Mouse (Mus musculus): ENCODE results near the gene Trim16.

Gene Trim16

DNA sequence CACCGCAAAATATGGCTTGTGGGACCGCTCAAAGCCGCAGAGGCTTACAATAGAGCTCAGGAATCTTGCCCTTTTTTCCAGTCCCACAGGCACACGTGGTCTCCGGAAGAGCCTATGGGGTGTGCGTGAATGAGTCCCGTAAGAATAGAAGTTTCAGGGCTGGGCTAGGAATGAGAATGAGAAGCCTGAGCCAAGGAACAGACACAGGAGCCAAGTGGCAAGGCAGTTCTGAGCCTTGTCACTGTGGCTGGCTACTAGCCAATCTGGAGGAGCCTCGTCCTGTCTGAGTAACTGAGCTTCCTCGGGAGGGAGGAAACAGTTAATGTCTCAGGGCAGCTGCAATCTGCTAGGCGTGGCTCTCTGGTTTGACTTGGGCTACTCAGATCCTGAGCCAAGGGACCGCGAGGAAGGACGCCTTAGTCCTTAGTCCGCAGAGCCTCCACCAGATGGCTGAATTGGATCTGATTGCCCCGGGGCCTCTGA is at the start of gene Trim16:
Gene Trim16 (plus strand): TSS at position 173 of the 483 bp plus-strand sequence.
- peak; percentile 44 to 45 for DNase-seq

DNA sequence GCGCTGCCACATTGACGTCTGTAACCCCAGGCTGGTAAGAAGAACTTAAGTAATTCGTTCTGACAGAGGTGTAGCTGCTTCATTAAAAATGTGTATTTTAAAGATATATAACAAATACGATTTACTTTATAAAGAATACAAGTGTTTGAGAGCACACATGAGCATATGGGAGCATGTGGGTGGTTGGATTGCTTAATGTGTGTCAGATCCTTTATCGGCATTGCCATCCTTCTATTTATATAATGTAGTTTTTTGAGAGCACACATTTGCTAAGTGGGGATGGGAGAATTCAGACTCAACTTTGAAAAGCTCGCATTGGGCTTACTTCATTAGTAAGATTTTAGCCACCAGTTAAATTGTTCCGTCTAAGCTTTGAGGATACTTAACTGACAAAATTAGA is 43.5 kb upstream of the Trim16 start:
- DNase-seq = no peak

DNA sequence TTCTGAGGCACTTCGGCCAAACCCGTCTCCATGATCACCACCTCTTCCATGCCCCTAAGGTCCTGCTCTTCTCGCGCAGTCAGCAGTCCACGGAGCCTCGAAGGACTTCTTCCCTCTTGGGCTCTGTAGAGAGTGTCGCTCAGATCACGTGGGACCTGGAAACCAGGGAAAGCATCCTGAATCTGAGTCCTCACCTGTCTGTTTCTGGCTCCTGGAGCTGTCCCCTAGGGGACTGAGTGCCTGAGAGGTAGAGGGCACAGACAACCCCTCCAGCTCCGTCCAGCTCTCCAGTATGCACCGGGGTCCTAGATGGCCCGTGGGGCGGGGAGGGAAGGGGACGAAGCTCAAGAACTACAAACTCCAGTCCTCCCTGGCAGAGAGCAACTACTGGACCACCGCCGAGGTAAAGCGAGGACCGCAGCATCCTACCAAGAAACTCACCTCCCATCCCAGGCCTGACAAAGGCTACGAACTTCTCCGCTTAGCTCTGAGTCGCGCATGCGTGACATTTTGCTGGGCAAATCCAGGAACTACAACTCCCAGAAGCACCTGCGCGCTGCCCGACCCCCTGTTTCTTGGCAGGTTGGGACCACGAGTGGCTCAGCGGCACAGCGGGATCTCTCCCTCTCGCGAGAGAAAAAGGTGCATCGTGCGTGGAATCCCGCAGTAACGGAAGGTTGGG is 31.0 kb upstream of the Trim16 start, which contains the start of gene Zfp286:
Gene Zfp286 (minus strand): TSS at position 528 of the 682 bp plus-strand sequence.
- DNase-seq = peak; percentile 86 to 89

DNA sequence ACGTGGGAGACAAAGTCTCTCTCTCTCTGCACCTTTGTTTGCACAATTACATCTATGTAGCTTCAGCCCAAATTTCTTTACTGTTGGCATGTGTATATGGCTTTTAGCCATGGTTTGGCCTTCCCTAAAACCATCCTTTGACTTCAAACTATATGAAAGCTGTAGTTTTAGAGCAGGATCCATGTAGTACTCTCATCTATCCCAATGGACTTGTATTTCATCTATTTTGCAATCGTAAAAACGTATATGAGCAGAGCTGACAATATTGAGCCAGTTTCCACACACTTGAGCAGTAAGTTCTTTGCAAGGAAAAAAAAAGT is 30.5 kb upstream of the Trim16 start:
- DNase-seq = no peak

DNA sequence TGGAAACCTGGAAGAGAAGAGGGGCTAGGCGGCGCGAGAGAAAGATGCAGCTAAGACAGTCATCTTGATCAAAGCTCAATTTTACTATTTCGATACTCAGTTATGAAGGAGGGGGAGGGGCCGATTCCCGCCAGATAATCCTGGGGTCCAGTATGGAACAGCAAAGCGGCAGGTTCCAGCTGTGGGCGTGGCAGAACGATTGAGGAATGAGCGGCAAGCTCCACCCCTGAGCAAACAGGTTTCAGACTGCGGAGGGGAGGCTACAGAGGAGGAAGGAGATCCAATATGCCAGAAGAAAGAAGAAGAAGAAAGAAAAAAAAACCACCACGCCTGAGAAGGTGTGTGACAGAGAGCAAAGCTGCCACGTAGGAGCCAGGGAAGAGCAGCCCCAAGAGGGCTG is 15.9 kb upstream of the Trim16 start:
- no peak for DNase-seq

DNA sequence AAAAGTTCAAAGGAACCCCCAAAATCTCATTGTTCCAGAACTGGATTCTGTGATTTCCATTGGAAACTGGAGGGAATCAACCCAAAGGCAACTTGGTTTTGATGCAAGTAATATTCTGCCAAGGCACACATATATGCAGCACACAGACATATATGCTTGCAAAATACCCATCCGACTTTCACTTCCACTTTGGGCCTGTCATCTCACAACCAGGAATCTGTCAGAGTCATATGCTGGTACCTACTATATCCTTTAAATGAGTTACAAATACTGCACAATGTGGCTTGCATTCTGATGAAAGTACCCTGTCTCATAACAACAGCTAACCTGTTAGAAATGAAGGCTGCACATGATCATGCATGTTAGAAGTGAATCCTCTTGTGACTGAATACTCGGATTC is 12.1 kb upstream of the Trim16 start:
- no peak for DNase-seq

DNA sequence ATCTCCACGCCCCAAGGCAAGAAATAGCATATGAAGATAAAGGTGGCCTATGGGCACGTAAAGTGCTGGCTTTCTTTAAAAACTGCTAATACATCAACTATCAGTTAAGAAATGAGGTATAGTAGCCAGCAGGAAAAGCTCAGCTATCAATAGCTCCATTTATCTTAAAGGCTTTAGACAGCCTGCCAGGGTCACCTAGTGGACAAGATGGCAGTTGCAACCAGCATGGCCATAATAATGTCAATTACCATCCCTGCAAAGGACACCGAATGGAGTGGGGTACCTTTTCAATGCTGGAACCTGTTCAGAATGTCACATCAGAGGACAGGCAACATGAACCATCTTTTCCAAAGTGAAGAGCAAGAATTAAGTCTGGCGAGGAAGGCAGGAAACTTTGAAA is 10.8 kb upstream of the Trim16 start:
- peak; percentile 21 to 32 for DNase-seq

DNA sequence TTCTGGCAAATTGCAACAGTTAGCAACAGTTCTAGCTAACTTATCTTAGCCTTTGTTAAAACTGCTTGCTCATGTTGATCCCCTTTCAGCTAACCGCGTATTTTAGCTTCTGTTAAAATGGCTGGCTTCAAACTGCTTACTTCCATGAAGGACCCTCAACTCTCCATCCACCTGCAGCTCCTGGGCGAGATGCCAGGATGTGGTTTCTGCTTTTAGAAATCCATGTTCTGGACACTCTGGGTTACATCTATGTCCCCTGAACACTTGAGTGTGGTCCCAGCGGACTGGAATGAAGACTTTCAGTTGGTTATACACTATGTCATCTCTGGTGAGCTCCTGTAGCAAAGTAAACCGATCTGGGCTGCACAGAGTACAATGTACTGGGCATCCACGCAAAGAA is 7.8 kb upstream of the Trim16 start:
- no peak for DNase-seq

DNA sequence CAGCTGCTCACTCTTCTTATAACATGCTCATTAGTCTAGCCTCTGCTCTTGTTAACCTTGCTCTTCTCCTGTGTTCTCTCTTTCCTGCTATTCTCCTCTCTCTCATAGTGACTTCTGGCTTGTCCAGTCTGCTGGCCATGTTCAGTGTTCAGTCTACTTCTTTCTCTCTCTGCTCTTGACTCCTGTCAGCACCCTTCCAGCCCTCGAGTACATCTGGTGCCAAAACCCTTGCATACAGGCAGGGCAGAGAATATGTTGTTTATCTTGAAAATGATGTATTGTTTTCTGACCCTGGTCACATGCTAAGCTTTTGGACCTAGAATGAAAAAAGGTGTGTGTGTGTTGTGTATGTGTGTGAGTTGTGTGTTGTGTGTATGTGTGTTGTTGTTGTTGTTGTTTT is 6.5 kb upstream of the Trim16 start:
- no peak for DNase-seq

DNA sequence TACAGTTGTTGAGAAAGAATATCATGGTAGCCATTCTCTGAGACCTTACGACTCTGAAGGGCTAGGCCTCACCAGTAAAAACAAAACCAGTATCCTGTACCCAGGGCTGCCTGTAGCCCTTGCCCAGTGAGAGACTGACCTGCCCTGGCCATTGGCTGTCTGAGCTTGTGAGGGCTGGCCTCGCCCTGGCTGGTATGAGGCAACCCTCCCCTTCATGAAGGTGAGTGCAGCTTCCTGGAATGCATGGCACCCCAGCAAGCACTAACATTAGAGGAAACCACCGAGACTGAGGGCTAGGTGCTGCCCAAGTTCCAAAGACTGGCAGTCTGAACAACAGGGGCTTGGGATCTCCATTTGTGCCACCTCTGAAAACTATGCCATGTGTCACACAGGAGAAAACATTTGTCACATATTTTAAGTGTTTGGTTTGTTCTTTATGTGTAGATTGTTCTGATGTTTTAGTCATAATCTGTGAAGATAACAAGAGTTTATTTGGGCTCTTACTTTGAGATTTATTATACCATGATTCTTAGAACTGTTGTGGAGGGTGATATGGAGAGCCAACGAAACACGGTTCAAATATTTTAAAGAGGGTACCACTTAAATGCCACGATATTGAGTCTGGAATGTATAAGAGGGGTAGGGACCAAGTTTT is 5.9 kb upstream of the Trim16 start:
- DNase-seq = no peak

DNA sequence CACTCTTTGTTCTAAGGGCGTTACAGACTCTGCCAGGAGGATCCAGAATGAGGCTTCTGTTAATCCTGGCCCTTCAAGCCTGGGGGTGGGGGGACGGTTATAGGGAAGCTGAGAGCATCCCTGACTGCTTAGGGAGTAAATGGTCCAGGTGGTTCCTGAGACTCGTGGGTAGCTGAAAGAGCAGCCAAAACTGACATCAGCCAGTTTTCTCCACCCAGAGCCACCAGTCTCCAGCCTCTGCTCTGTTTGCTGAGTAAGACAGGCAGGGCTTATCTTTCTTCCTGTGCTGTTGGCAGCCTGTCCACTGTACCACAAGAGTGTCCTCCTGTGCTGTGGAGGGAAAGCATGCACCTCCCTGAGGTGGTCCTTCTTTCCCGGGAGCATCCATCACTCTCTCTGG is 5.4 kb upstream of the Trim16 start:
- DNase-seq = no peak

DNA sequence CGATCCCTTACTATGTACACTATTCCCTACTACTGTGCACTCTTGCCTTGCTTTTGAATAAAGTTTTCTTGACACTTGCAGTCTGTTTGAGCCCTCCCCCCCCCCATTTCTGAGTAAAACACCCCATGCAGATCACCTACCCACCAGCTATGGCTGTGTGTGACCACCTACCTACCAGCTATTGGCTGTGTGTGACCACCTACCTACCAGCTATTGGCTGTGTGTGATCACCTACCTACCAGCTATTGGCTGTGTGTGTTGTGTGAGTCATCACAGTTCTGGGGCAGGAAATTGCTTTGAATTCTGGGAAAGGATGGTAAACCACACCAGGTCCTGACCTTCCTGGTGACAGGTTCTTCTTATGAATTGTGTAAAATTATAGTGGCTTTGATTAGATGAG is 4.6 kb upstream of the Trim16 start:
- no peak for DNase-seq

DNA sequence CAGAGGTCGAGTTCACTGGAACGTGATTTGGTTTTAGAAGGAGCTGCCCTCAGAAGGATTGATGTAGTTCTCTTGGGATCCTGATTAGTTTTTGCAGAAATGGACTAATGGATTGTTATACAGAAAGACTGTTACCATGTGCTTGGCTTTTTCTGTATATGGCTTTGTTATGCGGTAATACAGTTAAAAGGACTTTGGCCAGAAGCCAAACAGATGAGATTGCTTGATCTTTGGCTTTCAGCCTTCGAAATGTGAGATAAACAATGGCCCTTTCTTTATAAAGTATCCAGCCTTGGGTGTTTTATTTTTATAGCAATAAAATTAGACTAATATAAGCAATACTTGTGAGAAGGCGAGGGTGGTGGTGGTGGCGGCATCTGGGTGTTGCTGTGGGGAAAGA is 3.4 kb upstream of the Trim16 start:
- no peak for DNase-seq

DNA sequence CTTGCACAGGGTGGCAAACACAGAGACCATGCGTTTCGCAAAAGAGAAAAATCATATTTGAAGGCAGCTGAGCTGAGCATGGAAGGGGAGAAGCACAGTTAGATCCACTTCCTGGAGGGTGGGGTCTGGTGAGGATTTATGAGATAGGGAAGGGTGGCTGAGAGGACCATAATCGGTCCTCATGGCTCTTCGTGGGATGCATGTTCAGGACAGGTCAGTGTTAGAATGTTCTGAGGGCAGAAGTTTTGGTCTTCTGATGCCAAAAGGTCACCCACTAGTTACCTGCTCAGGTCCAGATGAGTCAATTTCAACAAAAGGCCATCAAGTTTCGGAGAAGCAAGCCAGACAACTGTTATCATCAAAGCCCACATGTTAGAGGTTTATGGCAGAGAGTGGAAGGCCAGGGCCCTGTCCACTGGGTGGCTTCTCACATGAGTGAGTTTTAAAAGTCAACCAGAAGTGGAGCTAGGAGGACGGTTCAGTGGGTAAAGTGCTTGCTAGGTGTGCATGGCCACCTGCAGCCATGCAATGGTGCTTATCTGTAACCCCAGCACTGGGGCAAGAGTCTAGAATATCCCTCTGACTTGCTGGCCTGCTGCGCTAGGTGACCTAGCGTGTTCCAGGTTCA is 858 bp upstream of the Trim16 start:
- no peak for DNase-seq

DNA sequence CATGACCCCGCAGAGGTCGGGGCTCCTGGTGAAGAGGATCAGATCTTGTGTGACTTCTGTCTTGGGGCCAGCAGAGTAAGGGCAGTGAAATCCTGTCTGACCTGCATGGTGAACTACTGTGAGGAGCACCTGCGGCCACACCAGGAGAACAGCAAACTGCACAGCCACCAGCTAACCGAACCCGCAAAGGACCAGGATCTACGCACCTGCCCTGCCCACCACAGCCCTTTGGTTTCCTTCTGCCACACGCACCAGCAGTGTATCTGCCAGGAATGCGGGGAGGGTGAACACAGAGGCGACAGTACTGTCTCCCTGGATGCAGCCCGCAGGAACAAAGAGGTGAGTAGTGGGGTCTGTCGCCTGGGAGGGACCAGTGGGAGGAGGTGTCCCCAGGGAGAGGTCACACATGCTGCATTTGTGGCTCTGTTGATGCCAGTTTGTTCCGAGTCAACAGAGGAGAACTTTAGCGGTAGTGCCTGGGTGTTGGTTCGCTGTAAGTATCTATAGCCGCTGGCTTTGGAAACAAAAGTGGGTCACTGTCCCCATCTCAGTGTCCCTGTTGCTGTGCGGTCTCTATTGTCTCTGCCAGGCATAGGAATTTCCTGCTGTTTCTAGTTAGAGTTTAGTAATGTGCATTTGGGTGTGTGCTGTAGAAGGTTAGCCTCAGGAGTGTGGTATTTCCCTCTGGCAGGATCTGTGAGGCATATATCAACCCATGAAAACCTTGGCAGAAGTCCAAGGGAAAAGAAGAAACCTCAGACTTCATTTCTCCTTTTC is 818 bp downstream of the Trim16 start:
- peak in 1 of 2 experiments; percentile 10 for DNase-seq

DNA sequence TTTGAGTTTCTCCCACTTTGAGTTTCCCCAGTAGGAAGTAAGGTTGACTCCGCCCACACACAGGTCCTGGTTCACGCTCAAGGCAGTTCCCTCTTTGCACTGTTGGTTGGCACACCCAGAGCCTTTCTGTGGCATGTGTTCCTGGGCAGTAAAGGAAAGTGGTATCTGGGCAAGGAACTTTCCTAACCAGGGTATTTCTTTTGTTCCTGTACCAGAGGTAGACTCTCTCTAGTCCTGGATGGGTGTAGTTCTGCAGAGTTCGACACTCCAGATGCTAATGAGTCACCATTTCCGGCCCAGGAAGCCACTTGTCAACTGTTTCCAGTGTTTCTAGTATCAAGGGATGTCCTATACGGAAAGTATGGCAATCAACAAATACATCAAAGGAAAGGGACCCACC is 1.9 kb downstream of the Trim16 start:
- no peak for DNase-seq

DNA sequence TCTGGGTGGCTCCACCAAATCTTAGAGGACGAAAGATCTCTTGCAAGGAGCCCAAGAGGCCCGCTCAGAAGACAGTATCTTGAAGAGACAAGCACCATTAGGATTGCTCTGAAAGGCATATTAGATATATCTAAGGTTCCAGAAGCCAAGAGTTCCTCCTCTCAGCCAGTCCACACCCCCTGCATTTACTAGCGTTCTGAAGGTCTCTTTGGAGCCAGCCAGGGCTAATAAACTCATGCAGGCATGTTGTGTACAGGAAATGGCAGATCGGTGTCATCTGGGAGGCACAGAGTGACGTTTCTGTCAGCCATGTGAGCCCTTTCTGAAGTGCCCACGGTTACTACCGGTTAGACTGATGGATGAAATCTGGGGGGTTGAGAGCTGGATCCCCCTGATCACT is 4.2 kb downstream of the Trim16 start:
- no peak for DNase-seq

DNA sequence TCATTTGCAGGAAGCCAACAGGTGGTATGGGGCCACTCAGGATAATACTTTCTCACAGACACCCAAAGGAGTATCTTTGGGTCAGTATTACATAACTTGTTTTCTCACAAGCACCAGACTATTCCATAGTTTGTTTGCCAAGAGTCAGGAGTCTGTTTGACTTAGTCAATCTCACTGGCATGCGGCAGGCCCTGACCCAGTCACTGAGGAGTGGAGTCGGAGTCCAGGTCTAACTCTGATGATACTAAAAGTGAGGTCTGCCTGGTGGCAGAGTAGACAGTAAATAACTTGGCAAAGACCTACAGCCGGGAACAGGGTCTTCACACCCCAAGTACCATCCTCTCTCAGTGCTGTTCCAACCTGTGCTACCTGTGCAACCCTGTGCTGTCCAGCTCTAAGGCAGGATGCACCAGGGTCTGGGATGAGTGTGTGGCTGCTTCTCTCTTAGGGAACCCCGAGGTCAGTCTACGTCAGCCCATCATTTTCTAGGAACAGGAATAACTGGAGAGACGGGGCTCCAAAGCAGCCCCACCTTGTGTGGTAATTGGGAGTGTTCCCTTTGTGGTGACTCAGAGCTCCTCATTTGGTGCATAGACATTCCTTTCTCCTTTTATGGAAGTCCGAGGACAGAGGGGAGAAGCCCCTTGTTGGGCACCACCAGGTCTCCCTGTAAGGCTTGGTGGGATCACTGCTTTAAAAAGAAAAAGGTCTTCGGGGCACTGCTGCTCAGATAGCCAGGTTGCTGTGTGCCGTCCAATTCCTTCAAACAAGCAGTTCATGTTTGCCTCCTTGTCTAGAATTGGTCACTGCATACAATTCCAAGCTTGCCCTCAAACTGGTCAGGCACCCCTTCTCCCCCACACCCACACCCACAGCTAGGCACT is 5.4 kb downstream of the Trim16 start:
- no peak for DNase-seq

DNA sequence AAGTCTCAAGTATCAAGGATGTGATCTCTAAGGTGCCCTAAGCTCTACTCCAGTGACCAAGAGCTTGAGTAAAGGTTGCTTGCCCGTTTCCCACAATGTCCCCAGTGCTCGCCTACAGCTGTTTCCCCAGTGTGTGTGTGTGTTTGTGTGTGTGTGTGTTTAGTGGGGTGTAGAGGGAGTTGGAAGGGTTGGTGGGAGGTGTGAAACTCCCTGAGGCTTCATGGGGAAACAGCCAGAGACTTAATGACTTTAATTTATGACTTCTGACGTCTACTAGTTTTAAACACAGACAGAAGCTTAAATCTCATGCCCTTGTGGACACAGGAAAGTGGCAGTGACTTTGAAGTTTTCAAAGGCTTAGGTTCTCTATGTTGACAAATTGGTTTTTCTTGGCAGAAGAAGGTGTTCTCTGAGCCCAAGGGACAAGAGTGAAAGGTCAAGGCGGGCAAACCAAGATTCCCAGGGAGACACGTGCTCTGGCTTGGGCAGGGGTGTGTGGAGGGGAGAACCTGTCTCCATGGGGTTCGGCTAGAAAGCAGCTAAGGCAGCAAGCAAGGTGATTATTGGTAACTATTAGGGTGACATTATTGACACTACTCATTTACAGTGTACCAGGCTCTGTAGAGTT is 6.2 kb downstream of the Trim16 start:
- DNase-seq = no peak

DNA sequence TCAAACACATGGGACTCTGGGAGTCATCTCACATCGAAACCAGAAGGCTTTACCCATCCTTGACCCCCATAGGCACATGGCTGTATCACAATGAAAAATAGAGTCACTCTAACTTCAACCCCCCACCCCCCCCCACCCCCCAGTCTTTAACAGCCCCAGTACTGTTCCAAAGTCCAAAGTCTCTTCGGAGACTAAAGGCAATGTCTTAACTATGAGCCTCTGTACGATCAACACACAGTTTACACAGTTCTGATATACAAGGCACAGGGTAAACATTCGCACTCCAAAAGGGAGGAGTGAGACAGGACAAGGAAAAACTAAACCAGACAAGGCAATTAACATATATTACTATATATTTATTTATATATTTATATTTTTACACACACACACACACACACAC is 7.1 kb downstream of the Trim16 start:
- no peak for DNase-seq

DNA sequence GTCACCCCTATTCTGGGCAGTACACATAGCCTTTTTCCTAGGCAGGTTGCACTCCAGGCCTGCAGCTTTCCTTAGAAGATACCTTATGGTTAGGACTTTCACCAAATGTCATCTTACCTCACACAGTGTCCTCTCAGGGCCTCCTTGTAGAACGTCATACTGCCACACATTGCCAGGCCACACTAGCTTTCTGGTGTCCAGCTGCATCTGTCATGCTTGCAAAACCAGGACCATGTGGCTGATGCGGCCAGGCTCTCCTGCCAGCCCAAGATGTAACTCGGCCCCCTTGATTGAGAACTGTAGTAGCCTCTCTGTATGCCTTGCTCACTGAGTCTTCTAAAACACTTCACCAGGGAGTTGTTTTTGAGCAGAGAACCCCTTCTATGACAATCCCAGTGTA is 7.9 kb downstream of the Trim16 start:
- no peak for DNase-seq

DNA sequence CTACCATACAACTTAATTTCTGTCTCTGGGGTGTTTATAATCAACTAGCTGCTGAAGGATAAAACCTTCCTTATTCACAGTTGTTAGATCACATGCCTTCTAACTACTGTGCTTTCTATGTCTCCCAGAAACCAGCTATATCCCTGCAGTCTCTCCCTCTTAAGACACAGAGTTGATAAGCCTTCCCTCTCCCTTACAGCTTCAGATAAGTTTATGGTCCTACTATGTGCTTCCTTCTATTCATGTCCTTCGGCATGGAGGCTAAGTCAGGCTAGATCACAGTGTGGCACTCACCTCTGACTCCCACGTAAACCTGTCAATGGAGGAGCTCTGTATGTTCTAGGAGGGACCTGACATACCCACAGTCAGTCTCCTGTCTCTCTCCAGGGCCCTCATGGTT is 10.4 kb downstream of the Trim16 start:
- no peak for DNase-seq
